ENCODE assay signal across 29 mouse cellular contexts in the genomic region with DNA sequence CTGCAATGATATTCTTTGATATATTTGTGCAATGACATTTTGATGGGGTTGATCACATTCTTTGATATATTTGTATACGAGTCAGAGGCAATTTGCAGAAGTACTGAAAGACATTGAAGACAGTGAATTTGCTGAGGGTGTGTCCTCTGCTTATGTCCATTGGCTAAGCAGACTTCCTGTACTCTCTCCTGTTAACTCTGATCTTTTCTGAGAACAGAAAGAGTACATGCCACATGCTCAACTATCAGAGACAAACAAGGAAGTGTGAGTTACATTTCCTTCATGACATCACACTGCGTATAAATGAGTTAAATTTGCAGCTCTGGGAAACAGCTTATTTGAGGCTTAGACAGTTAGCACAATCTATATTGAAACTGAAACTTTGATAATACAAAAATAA.
DNase-seq lines count a peak whose midpoint lies in the region; ATAC-seq lines count a peak whose summit lies in the region.
"Had no signal": no experiment of that assay in that cellular context is flagged by ENCODE, and none has a peak within 500 bp of the region (broad histone marks: within the 10 kb centered on the region; RNA-seq: fewer than 3 reads in every experiment).

No protein-coding gene starts in this region.

- H3K36me3 ChIP-seq in splenic B cell, adult 2 months (ENCODE audit: control insufficient read depth, insufficient read depth, low read length, poor library complexity, severe bottlenecking) = no peaks in the 10 kb centered on the region
- H3K36me3 ChIP-seq: intestine, embryonic 15.5 days; limb, embryonic 10.5 days; limb, embryonic 15.5 days; liver, embryonic 13.5 days; neural tube, embryonic 13.5 days; stomach, embryonic 15.5 days had no signal

- peak; percentile 43 for DNase-seq in CD4-positive, CD25-positive, alpha-beta regulatory T cell, adult 2 months (ENCODE audit: low read depth, low spot score)
- DNase-seq in T-cell, adult 2 months (ENCODE audit: low spot score) = peak; percentile 9
- peak; percentile 15 for DNase-seq in splenic B cell, adult 2 months (ENCODE audit: low read depth, low spot score)
- DNase-seq in layer of hippocampus, adult 11-12 months (ENCODE audit: low spot score) = no peak
- DNase-seq in frontal cortex, postnatal 14 days (ENCODE audit: low spot score in 2 of 2) = no peak
- DNase-seq in urinary bladder, postnatal 25 days (ENCODE audit: low spot score) = no peak
- DNase-seq: adrenal gland, adult 2 months; adrenal gland, postnatal 36 days; cerebellum, adult 18-20 months; cerebellum, postnatal 25 days; gastrocnemius, postnatal 25 days; heart, adult 18-20 months; kidney, adult 2 months; kidney, postnatal 4 days; layer of hippocampus, postnatal 36 days; liver, embryonic 13.5 days; lung, adult 18-20 months; lung, postnatal 14 days; thymus, postnatal 14 days had no signal

- ATAC-seq in inflammation-experienced regulatory T-cells, adult 6 months = peak; percentile 38
- ATAC-seq: forebrain, embryonic 14.5 days; intestine, embryonic 15.5 days; midbrain, embryonic 16.5 days; Patski had no signal

- no peaks in the 10 kb centered on the region for H3K27me3 ChIP-seq in splenic B cell, adult 2 months (ENCODE audit: control insufficient read depth, insufficient read depth, low read length, poor library complexity, severe bottlenecking)
- H3K27me3 ChIP-seq: CH12.LX; intestine, embryonic 15.5 days; limb, embryonic 15.5 days; liver, embryonic 13.5 days; neural tube, embryonic 13.5 days; Patski; stomach, embryonic 15.5 days had no signal

Comparison
In these comparisons a context has a peak if more than half of its experiments do, and no peak if none do; other contexts are left out.
1. DNase-seq: peak in CD4-positive, CD25-positive, alpha-beta regulatory T cell, adult 2 months (single experiment), T-cell, adult 2 months (single experiment) and splenic B cell, adult 2 months (single experiment); none in layer of hippocampus, adult 11-12 months (single experiment), frontal cortex, postnatal 14 days (0 of 2) and urinary bladder, postnatal 25 days (single experiment).